8 mouse cellular contexts compared by ENCODE assay signal in genomic region chr7:44840426-44840825, GRCm38 (mm10). TPM values are rescaled to one million over a fixed set of nuclear protein-coding genes. Genes with fewer than 3 reads are reported as not detected.
DNase-seq lines count a peak whose midpoint lies in the region; ATAC-seq and TF ChIP-seq lines count a peak whose summit lies in the region.

No protein-coding gene starts in this region.

- H3K4me2 ChIP-seq in heart, embryonic 11.5 days: peak overlapping the region; percentile 65
- peak overlapping the region; percentile 49; the same call in 1 of the 2 replicates for H3K4me2 ChIP-seq in hindbrain, embryonic 11.5 days (replicated peaks; ENCODE audit: low read depth, low read length)
- H3K4me2 ChIP-seq in liver, postnatal 0 days (ENCODE audit: low read depth, low read length): peak overlapping the region; percentile 64; the same call in 1 of the 2 replicates

- 56% methylated on average over 14 of the region's 14 CpGs for WGBS in heart, embryonic 11.5 days (ENCODE audit: insufficient replicate concordance)
- WGBS in hindbrain, embryonic 11.5 days: 65% methylated on average over 14 of the region's 14 CpGs
- 44% methylated on average over 14 of the region's 14 CpGs for WGBS in liver, postnatal 0 days (ENCODE audit: insufficient replicate concordance)

- DNase-seq in heart, postnatal 10 days: no peak
- DNase-seq in B cell, adult 2 months: peak; percentile 70 to 73
- no peak for DNase-seq in hindbrain, embryonic 11.5 days (ENCODE audit: low spot score)
- no peak for DNase-seq in liver, postnatal 0 days
- no peak for DNase-seq in ovary, postnatal 14 days (ENCODE audit: low spot score)
- DNase-seq in urinary bladder, postnatal 10 days (ENCODE audit: low spot score): no peak
- no peak for DNase-seq in right cerebral cortex, adult 2 months (ENCODE audit: low spot score in 2 of 2)

- peaks cover 12% of the 10 kb centered on the region for H3K4me1 ChIP-seq in heart, embryonic 11.5 days (ENCODE audit: control insufficient read depth, insufficient read depth, low read length)
- peaks cover 10% of the 10 kb centered on the region for H3K4me1 ChIP-seq in hindbrain, embryonic 11.5 days (replicated peaks; ENCODE audit: control insufficient read depth, insufficient read depth, low read length)
- H3K4me1 ChIP-seq in liver, postnatal 0 days (ENCODE audit: insufficient read depth): peaks cover 24% of the 10 kb centered on the region

- no peak for ATAC-seq in heart, embryonic 11.5 days (replicated peaks; ENCODE audit: insufficient number of reproducible peaks, low FRiP score, low TSS enrichment)
- ATAC-seq in hindbrain, embryonic 11.5 days (ENCODE audit: low FRiP score): no peak
- ATAC-seq in liver, postnatal 0 days: no peak

- no peaks in the 10 kb centered on the region for H3K9me3 ChIP-seq in heart, embryonic 11.5 days (replicated peaks; ENCODE audit: control insufficient read depth, low read length)
- no peaks in the 10 kb centered on the region for H3K9me3 ChIP-seq in hindbrain, embryonic 11.5 days (ENCODE audit: control insufficient read depth, low read length)
- H3K9me3 ChIP-seq in liver, postnatal 0 days (ENCODE audit: low read length): no peaks in the 10 kb centered on the region

- peaks cover 13% of the 10 kb centered on the region for H3K27me3 ChIP-seq in heart, embryonic 11.5 days (ENCODE audit: control insufficient read depth, insufficient read depth, low read length)
- H3K27me3 ChIP-seq in hindbrain, embryonic 11.5 days (ENCODE audit: control insufficient read depth, insufficient read depth, low read length): peaks cover 20% of the 10 kb centered on the region
- 0 out of 2 replicates have a peak, but pooled peaks cover 9% of the 10 kb centered on the region for H3K27me3 ChIP-seq in liver, postnatal 0 days (ENCODE audit: insufficient read depth, low read length)

- peaks cover 15% of the 10 kb centered on the region; the same call in 1 of the 2 replicates for H3K36me3 ChIP-seq in heart, embryonic 11.5 days (ENCODE audit: control insufficient read depth, insufficient read depth, low read length)
- H3K36me3 ChIP-seq in hindbrain, embryonic 11.5 days (ENCODE audit: control insufficient read depth, insufficient read depth, low read length): peaks cover 11% of the 10 kb centered on the region
- H3K36me3 ChIP-seq in liver, postnatal 0 days (replicated peaks; ENCODE audit: insufficient read depth, low read length): peaks cover 35% of the 10 kb centered on the region

- 0 out of 2 replicates have a peak overlapping the region, but pooled peaks have one; percentile 34 for H3K9ac ChIP-seq in heart, embryonic 11.5 days (ENCODE audit: low read depth, low read length)
- no peak overlapping the region for H3K9ac ChIP-seq in hindbrain, embryonic 11.5 days (ENCODE audit: low read depth, low read length)
- H3K9ac ChIP-seq in liver, postnatal 0 days (replicated peaks): no peak overlapping the region

- no peak for TF ChIP-seq EP300 in liver, postnatal 0 days (IDR thresholded peaks at IDR 0.05; ENCODE audit: low read depth)

- peak overlapping the region; percentile 29; the same call in 1 of the 2 replicates for H3K4me3 ChIP-seq in heart, embryonic 11.5 days (ENCODE audit: low read depth, low read length)
- H3K4me3 ChIP-seq in hindbrain, embryonic 11.5 days (ENCODE audit: low read depth, low read length): no peak overlapping the region
- H3K4me3 ChIP-seq in liver, postnatal 0 days (ENCODE audit: low read depth, low read length): no peak overlapping the region

- no peak overlapping the region for H3K27ac ChIP-seq in heart, embryonic 11.5 days (ENCODE audit: low read depth, low read length)
- no peak overlapping the region for H3K27ac ChIP-seq in hindbrain, embryonic 11.5 days (ENCODE audit: low read depth, low read length)
- H3K27ac ChIP-seq in liver, postnatal 0 days (ENCODE audit: low read depth): no peak overlapping the region

- intact Hi-C loops in heart, postnatal 10 days (cut with DNase I): no loop called here

- no peak for TF ChIP-seq CTCF in liver, postnatal 0 days (IDR thresholded peaks at IDR 0.05; ENCODE audit: low read depth)

RNA-seq across cellular contexts. Expression of gene Akt1s1, which starts 8.4 kb away (rescaled TPM):
- polyA plus RNA-seq in heart, embryonic 11.5 days (2014; fragmentation: Nextera tagmentation; extraction: Ambion mirVana): 38.6 and 53.9 TPM in 2 replicates
- total RNA-seq in heart, postnatal 10 days (2021): 10 to 100 TPM; 76.8 to 78.4 TPM
- polyA plus RNA-seq in hindbrain, embryonic 11.5 days (2014; fragmentation: Nextera tagmentation; extraction: Ambion mirVana): 31.7 and 38.0 TPM in 2 replicates
- polyA plus RNA-seq in liver, postnatal 0 days (2015; fragmentation: Nextera tagmentation; extraction: Ambion mirVana): 36.9 and 38.6 TPM in 2 replicates

RNA-seq across cellular contexts. Expression of gene Tbc1d17, which starts 8.5 kb away (rescaled TPM):
- polyA plus RNA-seq in heart, embryonic 11.5 days (2014; fragmentation: Nextera tagmentation; extraction: Ambion mirVana): 48.2 and 49.2 TPM in 2 replicates
- total RNA-seq in heart, postnatal 10 days (2021): 10 to 100 TPM; 38.4 to 44.7 TPM
- polyA plus RNA-seq in hindbrain, embryonic 11.5 days (2014; fragmentation: Nextera tagmentation; extraction: Ambion mirVana): 60.9 and 65.5 TPM in 2 replicates
- 28.2 and 30.5 TPM in 2 replicates for polyA plus RNA-seq in liver, postnatal 0 days (2015; fragmentation: Nextera tagmentation; extraction: Ambion mirVana)

RNA-seq across cellular contexts. Expression of gene Pnkp, which starts 16.5 kb away (rescaled TPM):
- polyA plus RNA-seq in heart, embryonic 11.5 days (2014; fragmentation: Nextera tagmentation; extraction: Ambion mirVana): 18.9 and 19.2 TPM in 2 replicates
- 10 to 100 TPM; 18.1 to 21.6 TPM for total RNA-seq in heart, postnatal 10 days (2021)
- polyA plus RNA-seq in hindbrain, embryonic 11.5 days (2014; fragmentation: Nextera tagmentation; extraction: Ambion mirVana): 26.3 and 27.6 TPM in 2 replicates
- polyA plus RNA-seq in liver, postnatal 0 days (2015; fragmentation: Nextera tagmentation; extraction: Ambion mirVana): 25.6 and 27.9 TPM in 2 replicates

RNA-seq across cellular contexts. Expression of gene Atf5, which starts 24.0 kb away (rescaled TPM):
- polyA plus RNA-seq in heart, embryonic 11.5 days (2014; fragmentation: Nextera tagmentation; extraction: Ambion mirVana): 1.6 and 1.9 TPM in 2 replicates
- total RNA-seq in heart, postnatal 10 days (2021): 10 to 100 TPM; 50.4 to 51.3 TPM
- 1.9 and 2.0 TPM in 2 replicates for polyA plus RNA-seq in hindbrain, embryonic 11.5 days (2014; fragmentation: Nextera tagmentation; extraction: Ambion mirVana)
- polyA plus RNA-seq in liver, postnatal 0 days (2015; fragmentation: Nextera tagmentation; extraction: Ambion mirVana): 66.6 and 72.5 TPM in 2 replicates

RNA-seq across cellular contexts. Expression of gene Il4i1, which starts 24.2 kb away (rescaled TPM):
- 0.14 and 1.2 TPM in 2 replicates for polyA plus RNA-seq in heart, embryonic 11.5 days (2014; fragmentation: Nextera tagmentation; extraction: Ambion mirVana)
- 1 to 10 TPM; 1.3 to 1.8 TPM for total RNA-seq in heart, postnatal 10 days (2021)
- polyA plus RNA-seq in hindbrain, embryonic 11.5 days (2014; fragmentation: Nextera tagmentation; extraction: Ambion mirVana): 0.60 and 1.7 TPM in 2 replicates
- 0.83 and 1.0 TPM in 2 replicates for polyA plus RNA-seq in liver, postnatal 0 days (2015; fragmentation: Nextera tagmentation; extraction: Ambion mirVana)

Comparison
In these comparisons a context has a peak if more than half of its experiments do, and no peak if none do; other contexts are left out.
1. DNase-seq: peak in B cell, adult 2 months (2 of 2); none in heart, postnatal 10 days (0 of 2), hindbrain, embryonic 11.5 days (single experiment), liver, postnatal 0 days (single experiment), ovary, postnatal 14 days (single experiment), urinary bladder, postnatal 10 days (single experiment) and right cerebral cortex, adult 2 months (0 of 2).
2. Peak in every context shown above with its lines, with median percentiles within 50 percentile points of each other: H3K4me2 ChIP-seq.